Mouse (Mus musculus) Muller cell, postnatal 12 days (primary cell): ENCODE results near the gene Gli3.

ENCODE experiments used
- DNase-seq: peaks from one replicate; pipeline ENCODE4 v3.0.0-alpha.2; 2015; ENCODE audit errors: inconsistent ontology term

The Gli3 gene

GRCm38 (mm10) chr13:15488065-15488464 lies 25.0 kb downstream of the Gli3 start:
- no peak for DNase-seq

- no peak for DNase-seq
Observed at GRCm38 (mm10) chr13:15495820-15496219, 32.8 kb downstream of the Gli3 start.

- peak; percentile 90 for DNase-seq
Observed at GRCm38 (mm10) chr13:15498338-15498737, 35.3 kb downstream of the Gli3 start.

GRCm38 (mm10) chr13:15510925-15511324 lies 47.9 kb downstream of the Gli3 start:
- peak; percentile 54 for DNase-seq

GRCm38 (mm10) chr13:15513114-15513513 lies 50.1 kb downstream of the Gli3 start:
- no peak for DNase-seq

- DNase-seq: no peak
Observed at GRCm38 (mm10) chr13:15514082-15514481, 51.0 kb downstream of the Gli3 start.

- DNase-seq: no peak
Observed at GRCm38 (mm10) chr13:15517048-15517760, 54.2 kb downstream of the Gli3 start.

GRCm38 (mm10) chr13:15520353-15520752 lies 57.3 kb downstream of the Gli3 start:
- DNase-seq: no peak

- DNase-seq: no peak
Observed at GRCm38 (mm10) chr13:15522153-15522552, 59.1 kb downstream of the Gli3 start.

- no peak for DNase-seq
Observed at GRCm38 (mm10) chr13:15524208-15524607, 61.2 kb downstream of the Gli3 start.

- DNase-seq: no peak
Observed at GRCm38 (mm10) chr13:15526691-15527090, 63.7 kb downstream of the Gli3 start.

GRCm38 (mm10) chr13:15531568-15531967 lies 68.5 kb downstream of the Gli3 start:
- DNase-seq: no peak

- no peak for DNase-seq
Observed at GRCm38 (mm10) chr13:15537206-15537605, 74.2 kb downstream of the Gli3 start.

GRCm38 (mm10) chr13:15537611-15538010 lies 74.6 kb downstream of the Gli3 start:
- DNase-seq: no peak

GRCm38 (mm10) chr13:15538389-15538788 lies 75.4 kb downstream of the Gli3 start:
- DNase-seq: no peak

GRCm38 (mm10) chr13:15542053-15542452 lies 79.0 kb downstream of the Gli3 start:
- peak; percentile 68 for DNase-seq

- DNase-seq: no peak
Observed at GRCm38 (mm10) chr13:15543169-15543887, 80.3 kb downstream of the Gli3 start.

GRCm38 (mm10) chr13:15543888-15544640 lies 81.0 kb downstream of the Gli3 start:
- DNase-seq: peak; percentile 72

- no peak for DNase-seq
Observed at GRCm38 (mm10) chr13:15545346-15545896, 82.4 kb downstream of the Gli3 start.

GRCm38 (mm10) chr13:15546258-15546657 lies 83.2 kb downstream of the Gli3 start:
- DNase-seq: peak; percentile 85

- no peak for DNase-seq
Observed at GRCm38 (mm10) chr13:15549466-15549865, 86.4 kb downstream of the Gli3 start.

- peak; percentile 68 for DNase-seq
Observed at GRCm38 (mm10) chr13:15550027-15550602, 87.1 kb downstream of the Gli3 start.
